Mouse (Mus musculus) MEL (cell line): Measurements from ENCODE around the gene Dph5. TPM values are rescaled to one million over a fixed set of nuclear protein-coding genes. Genes with fewer than 3 reads are reported as not detected.

ENCODE experiments used
- DNase-seq: peaks from one replicate; pipeline ENCODE4 v3.0.0; 2011; ENCODE audit warnings: low read depth, low spot score
- H3K27ac ChIP-seq: 2 replicates; pipeline ENCODE4 v1.5.1; 2012; ENCODE audit warnings: low read depth, mild to moderate bottlenecking, control low read depth, low read length, moderate library complexity; ENCODE audit not compliant: control insufficient read depth
- H3K27me3 ChIP-seq, 2 experiments: fragments of 150-350 bp in 1 of 2; sonication (generic) in 1 of 2; 2 replicates each; pipeline ENCODE4 v1.6.1; 2012; ENCODE audit warnings: low read length in 2 of 2, mild to moderate bottlenecking in 2 of 2, improper control_type of control experiment in 1 of 2, moderate library complexity in 1 of 2; ENCODE audit not compliant: insufficient read depth in 2 of 2, control insufficient read depth in 1 of 2
- H3K36me3 ChIP-seq, 2 experiments: 2 replicates each; pipeline ENCODE4 v1.6.1; 2012 to 2014; ENCODE audit warnings: low read length in 2 of 2, improper control_type of control experiment in 1 of 2, inconsistent platforms in 1 of 2, mild to moderate bottlenecking in 1 of 2; ENCODE audit not compliant: insufficient read depth in 2 of 2, control insufficient read depth in 1 of 2
- H3K4me1 ChIP-seq, 2 experiments: fragments of 150-350 bp in 1 of 2; sonication (generic) in 1 of 2; 2 replicates each; pipeline ENCODE4 v1.6.1; 2012; ENCODE audit warnings: low read length in 2 of 2, improper control_type of control experiment in 1 of 2, mild to moderate bottlenecking in 1 of 2; ENCODE audit not compliant: insufficient read depth in 2 of 2, control insufficient read depth in 1 of 2
- H3K4me3 ChIP-seq, 2 experiments: fragments of 150-350 bp in 1 of 2; sonication (generic) in 1 of 2; 2 replicates each; pipeline ENCODE4 v1.5.1; 2012; ENCODE audit warnings: low read depth in 2 of 2, low read length in 2 of 2, mild to moderate bottlenecking in 2 of 2, moderate library complexity in 2 of 2, control low read depth in 1 of 2, improper control_type of control experiment in 1 of 2; ENCODE audit not compliant: control insufficient read depth in 1 of 2, insufficient read depth in 1 of 2
- H3K79me2 ChIP-seq: 2 replicates; pipeline ENCODE4 v1.6.1; 2012; ENCODE audit warnings: mild to moderate bottlenecking, low read length, moderate library complexity; ENCODE audit not compliant: control insufficient read depth, poor library complexity, insufficient read depth
- H3K9ac ChIP-seq: 2 replicates; pipeline ENCODE4 v1.6.1; 2012; ENCODE audit warnings: low read depth, mild to moderate bottlenecking, control low read depth, low read length, moderate library complexity; ENCODE audit not compliant: control insufficient read depth, poor library complexity, severe bottlenecking
- H3K9me3 ChIP-seq: fragments of 150-350 bp; sonication (generic); replicated peaks from 2 replicates; pipeline ENCODE4 v1.6.1; 2012; ENCODE audit warnings: mild to moderate bottlenecking, low read length, improper control_type of control experiment, moderate library complexity; ENCODE audit not compliant: insufficient read depth
- BHLHE40 ChIP-seq: IDR thresholded peaks from 2 replicates; pipeline ENCODE4 v1.6.1; 2012; ENCODE audit warnings: low read depth, mild to moderate bottlenecking, inconsistent platforms, low read length, improper control_type of control experiment, borderline replicate concordance
- CHD2 ChIP-seq: IDR thresholded peaks from 2 replicates; pipeline ENCODE4 v1.6.1; 2011; ENCODE audit warnings: low read length, improper control_type of control experiment
- CTCF ChIP-seq, 3 experiments: IDR thresholded peaks in 2 of 3; conservative IDR thresholded peaks in 1 of 3; 2 replicates each; pipeline ENCODE4 v1.5.1; 2011 to 2012; ENCODE audit warnings: low read length in 3 of 3, low read depth in 2 of 3, mild to moderate bottlenecking in 2 of 3, improper control_type of control experiment in 1 of 3, inconsistent platforms in 1 of 3, mixed read lengths in 1 of 3, moderate library complexity in 1 of 3; ENCODE audit not compliant: control insufficient read depth in 1 of 3, insufficient read depth in 1 of 3, poor library complexity in 1 of 3, severe bottlenecking in 1 of 3
- E2F4 ChIP-seq: IDR thresholded peaks from 2 replicates; pipeline ENCODE4 v1.6.1; 2011; ENCODE audit warnings: low read depth, low read length, improper control_type of control experiment, borderline replicate concordance
- GABPA ChIP-seq: IDR thresholded peaks from 2 replicates; pipeline ENCODE4 v1.6.1; 2012; ENCODE audit warnings: low read depth, mild to moderate bottlenecking, inconsistent platforms, low read length, improper control_type of control experiment, moderate library complexity
- GATA1 ChIP-seq: IDR thresholded peaks from 2 replicates; pipeline ENCODE4 v1.6.1; 2011; ENCODE audit warnings: low read depth, low read length, improper control_type of control experiment
- JUND ChIP-seq: IDR thresholded peaks from 2 replicates; pipeline ENCODE4 v1.6.1; 2011; ENCODE audit warnings: low read depth, mild to moderate bottlenecking, improper control_type of control experiment, low read length
- KAT2A ChIP-seq: conservative IDR thresholded peaks from 2 replicates; pipeline ENCODE4 v1.6.1; 2012; ENCODE audit warnings: low read depth, low read length, improper control_type of control experiment, inconsistent platforms
- MAX ChIP-seq: IDR thresholded peaks from 2 replicates; pipeline ENCODE4 v1.6.1; 2011; ENCODE audit warnings: low read length, improper control_type of control experiment
- MAZ ChIP-seq: IDR thresholded peaks from 2 replicates; pipeline ENCODE4 v1.6.1; 2012; ENCODE audit warnings: low read depth, mild to moderate bottlenecking, inconsistent platforms, low read length, improper control_type of control experiment
- MYB ChIP-seq: IDR thresholded peaks from 2 replicates; pipeline ENCODE4 v1.6.1; 2011; ENCODE audit warnings: mild to moderate bottlenecking, low read depth, low read length, improper control_type of control experiment
- MYC ChIP-seq: IDR thresholded peaks from 2 replicates; pipeline ENCODE4 v1.6.1; 2011; ENCODE audit warnings: low read depth, mild to moderate bottlenecking, low read length, improper control_type of control experiment, moderate library complexity
- NELFE ChIP-seq: IDR thresholded peaks from 2 replicates; pipeline ENCODE4 v1.6.1; 2011; ENCODE audit warnings: low read depth, low read length, improper control_type of control experiment
- POLR2A ChIP-seq, 2 experiments: IDR thresholded peaks; 2 replicates each; pipeline ENCODE4 v1.6.1; 2011 to 2012; ENCODE audit warnings: low read length in 2 of 2, mild to moderate bottlenecking in 2 of 2, control low read depth in 1 of 2, improper control_type of control experiment in 1 of 2, low read depth in 1 of 2, moderate library complexity in 1 of 2; ENCODE audit not compliant: control insufficient read depth in 1 of 2, insufficient read depth in 1 of 2, poor library complexity in 1 of 2
- POLR2AphosphoS5 ChIP-seq: IDR thresholded peaks from 2 replicates; pipeline ENCODE4 v1.6.1; 2012; ENCODE audit warnings: low read depth, borderline replicate concordance, mild to moderate bottlenecking, inconsistent platforms, low read length, moderate library complexity, mixed read lengths
- RAD21 ChIP-seq: IDR thresholded peaks from 2 replicates; pipeline ENCODE4 v1.6.1; 2011; ENCODE audit warnings: mild to moderate bottlenecking, low read depth, low read length, improper control_type of control experiment
- UBTF ChIP-seq: IDR thresholded peaks from 2 replicates; pipeline ENCODE4 v1.6.1; 2012; ENCODE audit warnings: low read depth, mild to moderate bottlenecking, inconsistent platforms, low read length, improper control_type of control experiment, moderate library complexity, borderline replicate concordance; ENCODE audit not compliant: insufficient read depth
- ZC3H11A ChIP-seq: IDR thresholded peaks from 2 replicates; pipeline ENCODE4 v1.6.1; 2012; ENCODE audit warnings: low read depth, mild to moderate bottlenecking, inconsistent platforms, low read length, improper control_type of control experiment
- polyA plus RNA-seq, 2 experiments: library from polyadenylated mRNA; stranded (reverse) in 1 of 2; unstranded in 1 of 2; fragments of >175 nt in 1 of 2; fragments of >200 nt in 1 of 2; gene quantifications; 2 replicates each; pipeline versions ENCODE4 v1.2.1 to v1.2.4; 2012; ENCODE audit warnings: low replicate concordance in 2 of 2, low read depth in 1 of 2; ENCODE audit not compliant: insufficient read length in 2 of 2, insufficient read depth in 1 of 2, missing spikeins in 1 of 2
- total RNA-seq: library from RNA; depleted of rRNA; stranded (reverse); fragments of 300-350 nt; gene quantifications from 2 replicates; pipeline ENCODE4 v1.2.3, GENCODE M21; 2012

Dph5 gene
- total and polyA plus RNA-seq, 3 experiments, result 34.9 to 45.8 TPM; not detected in 1

- H3K4me1 ChIP-seq, result peaks cover 0 to 4% of the 10 kb centered on the region in 2 experiments; a peak in 3 of 4 replicates
- H3K4me3 ChIP-seq, result no peak overlapping the region
- TF ChIP-seq MAX (no peak), ZC3H11A (no peak), E2F4 (no peak), MYB (no peak), POLR2AphosphoS5 (no peak), KAT2A (no peak), POLR2A (IDR thresholded peaks at IDR 0.05; ENCODE audit: control insufficient read depth in 1 of 2, insufficient read depth in 1 of 2, low read depth in 1 of 2, low read length in 2 of 2, poor library complexity in 1 of 2) (no peak), MYC (no peak), JUND (no peak), RAD21 (no peak), GATA1 (no peak), MAZ (no peak)
- H3K79me2 ChIP-seq, result no peaks in the 10 kb centered on the region
- no peak overlapping the region for H3K27ac ChIP-seq
- H3K36me3 ChIP-seq, result peaks cover 9 to 10% of the 10 kb centered on the region in 2 experiments
- H3K9me3 ChIP-seq, result no peaks in the 10 kb centered on the region
- no peak for DNase-seq
- no peak overlapping the region for H3K9ac ChIP-seq
- no peaks in the 10 kb centered on the region for H3K27me3 ChIP-seq
These were observed 64.7 kb downstream of the Dph5 start for GRCm38 (mm10) chr3:115952356-115952755.

- Histone ChIP-seq H3K9ac (no peak overlapping the region), H3K4me1 (peaks cover 0 to 4% of the 10 kb centered on the region in 2 experiments; a peak in 3 of 4 replicates), H3K4me3 (no peak overlapping the region), H3K36me3 (peaks cover 9 to 10% of the 10 kb centered on the region in 2 experiments), H3K27me3 (no peaks in the 10 kb centered on the region), H3K27ac (no peak overlapping the region), H3K9me3 (no peaks in the 10 kb centered on the region), H3K79me2 (no peaks in the 10 kb centered on the region)
- no peak for DNase-seq
- TF ChIP-seq GABPA (no peak), CHD2 (no peak), E2F4 (no peak), ZC3H11A (no peak), UBTF (no peak), BHLHE40 (no peak), MYC (no peak), CTCF (IDR thresholded peaks at IDR 0.05 in 2 of 3, conservative IDR thresholded peaks at IDR 0.05 in 1 of 3; ENCODE audit: control insufficient read depth in 1 of 3, insufficient read depth in 1 of 3, low read depth in 2 of 3, low read length in 3 of 3, poor library complexity in 1 of 3, severe bottlenecking in 1 of 3) (no peak), NELFE (no peak)
These were observed 65.5 kb downstream of the Dph5 start for GRCm38 (mm10) chr3:115953088-115953487.
